Mouse (Mus musculus): ENCODE measurements at regions not wholly inside any gene's neighbourhood (a gene's known extent, or its start where the extent isn't known, plus 50 kb on each side); places are given as distances from the start of the nearest gene placed in this dataset.

GRCm38 (mm10) chr15:63265845-63266244 is 579.1 kb downstream of the Gsdmc2 start:
- TF ChIP-seq CTCF (IDR thresholded peaks at IDR 0.05; ENCODE audit: extremely low read depth, insufficient read length, insufficient replicate concordance, low read depth, low read length) (no peak), POLR2A (IDR thresholded peaks at IDR 0.05; ENCODE audit: low read depth, low read length) (no peak)

Data from small intestine, adult 2 months (tissue).